Mouse (Mus musculus) kidney, postnatal 0 days (tissue): Measurements from ENCODE around the gene Epb41l1. TPM values are rescaled to one million over a fixed set of nuclear protein-coding genes. Genes with fewer than 3 reads are reported as not detected.

Experiments used
- ATAC-seq: fragments of 200-750 bp; cut with Nextera tagmentation; replicated peaks from 2 replicates; pipeline ENCODE4 v1.8.0; 2017; ENCODE audit warnings: low read depth, moderate number of reproducible peaks, moderate TSS enrichment, moderate library complexity; ENCODE audit not compliant: low FRiP score
- DNase-seq: peaks from one replicate; pipeline ENCODE4 v3.0.0-alpha.2; 2016; ENCODE audit warnings: low spot score
- H3K27ac ChIP-seq: fragments of 300-500 bp; sonication (generic); 2 replicates; pipeline ENCODE4 v1.5.1; 2014; ENCODE audit warnings: mild to moderate bottlenecking
- H3K27me3 ChIP-seq: fragments of 300-500 bp; sonication (generic); 2 replicates; pipeline ENCODE4 v1.6.1; 2014; ENCODE audit warnings: low read length, mixed read lengths; ENCODE audit not compliant: insufficient read depth
- H3K36me3 ChIP-seq: fragments of 300-500 bp; sonication (generic); 2 replicates; pipeline ENCODE4 v1.6.1; 2014; ENCODE audit warnings: low read length, mixed read lengths; ENCODE audit not compliant: insufficient read depth
- H3K4me1 ChIP-seq: fragments of 300-500 bp; sonication (generic); replicated peaks from 2 replicates; pipeline ENCODE4 v1.6.1; 2014; ENCODE audit warnings: antibody characterized with exemption, low read length, mixed read lengths; ENCODE audit not compliant: insufficient read depth
- H3K4me2 ChIP-seq: fragments of 300-500 bp; sonication (generic); 2 replicates; pipeline ENCODE4 v1.6.1; 2014; ENCODE audit warnings: mild to moderate bottlenecking, low read length, moderate library complexity, mixed read lengths
- H3K4me3 ChIP-seq: fragments of 300-500 bp; sonication (generic); replicated peaks from 2 replicates; pipeline ENCODE4 v1.5.1; 2014; ENCODE audit warnings: low read depth, low read length
- H3K9ac ChIP-seq: fragments of 300-500 bp; sonication (generic); 2 replicates; pipeline ENCODE4 v1.6.1; 2014; ENCODE audit warnings: low read depth, low read length
- H3K9me3 ChIP-seq: fragments of 300-500 bp; sonication (generic); replicated peaks from 2 replicates; pipeline ENCODE4 v1.6.1; 2016; ENCODE audit warnings: low read length, inconsistent platforms, mixed read lengths
- CTCF ChIP-seq: IDR thresholded peaks from 2 replicates; pipeline ENCODE4 v1.5.1; 2016; ENCODE audit warnings: antibody characterized with exemption, low read depth, mild to moderate bottlenecking, moderate library complexity
- whole genome bisulfite sequencing: fragments of 180-500 bp; shearing (Covaris S2); extraction: QIAGEN DNeasy Blood & Tissue Kit; methylation state at CpG from one replicate; pipeline ENCODE4 v1.1.7; 2014; 5-methylcytosine and 5-hydroxymethylcytosine counted together
- polyA plus RNA-seq: library from polyadenylated mRNA; unstranded; fragments of >200 nt; fragmentation: Nextera tagmentation; extraction: Ambion mirVana; gene quantifications from 2 replicates; pipeline ENCODE4 v1.2.1, GENCODE M21; 2015

Gene Epb41l1
- polyA plus RNA-seq, 1 experiment from 2014 or later, result 1.6 TPM

GRCm38 (mm10) chr2:156569261-156569660, 148.6 kb downstream of the Epb41l1 start:
- Histone ChIP-seq H3K9me3 (no peaks in the 10 kb centered on the region), H3K27me3 (no peaks in the 10 kb centered on the region), H3K4me2 (no peak overlapping the region), H3K4me1 (no peaks in the 10 kb centered on the region), H3K36me3 (peaks cover 18% of the 10 kb centered on the region), H3K27ac (no peak overlapping the region), H3K9ac (no peak overlapping the region), H3K4me3 (no peak overlapping the region)
- DNase-seq (no peak), ATAC-seq (no peak)
- TF ChIP-seq CTCF, result no peak
- 93% methylated on average over 3 of the region's 3 CpGs for WGBS

GRCm38 (mm10) chr2:156571521-156571920, 150.8 kb downstream of the Epb41l1 start:
- 56% methylated on average over 6 of the region's 6 CpGs for WGBS
- ATAC-seq (no peak), DNase-seq (no peak)
- H3K9me3 ChIP-seq, result no peaks in the 10 kb centered on the region
- no peak for TF ChIP-seq CTCF
- peaks cover 18% of the 10 kb centered on the region for H3K36me3 ChIP-seq
- H3K4me3 ChIP-seq, result no peak overlapping the region
- no peaks in the 10 kb centered on the region for H3K4me1 ChIP-seq
- no peak overlapping the region for H3K27ac ChIP-seq
- no peak overlapping the region for H3K4me2 ChIP-seq
- no peak overlapping the region for H3K9ac ChIP-seq
- H3K27me3 ChIP-seq, result no peaks in the 10 kb centered on the region

GRCm38 (mm10) chr2:156576850-156577587, 156.3 kb downstream of the Epb41l1 start:
- Histone ChIP-seq H3K9ac (no peak overlapping the region), H3K27ac (no peak overlapping the region), H3K4me1 (no peaks in the 10 kb centered on the region), H3K27me3 (no peaks in the 10 kb centered on the region), H3K4me3 (no peak overlapping the region), H3K36me3 (no peaks in the 10 kb centered on the region), H3K4me2 (no peak overlapping the region), H3K9me3 (no peaks in the 10 kb centered on the region)
- WGBS, result 71% methylated on average over 7 of the region's 7 CpGs
- ATAC-seq (no peak), DNase-seq (no peak)
- TF ChIP-seq CTCF, result no peak

GRCm38 (mm10) chr2:156580507-156580906, 159.8 kb downstream of the Epb41l1 start:
- Histone ChIP-seq H3K4me1 (no peaks in the 10 kb centered on the region), H3K27me3 (0 out of 2 replicates have a peak, but pooled peaks cover 3% of the 10 kb centered on the region), H3K9me3 (no peaks in the 10 kb centered on the region), H3K4me3 (no peak overlapping the region), H3K27ac (no peak overlapping the region), H3K9ac (no peak overlapping the region), H3K4me2 (no peak overlapping the region), H3K36me3 (no peaks in the 10 kb centered on the region)
- DNase-seq, result no peak
- ATAC-seq, result no peak
- whole genome bisulfite sequencing, result 66% methylated on average over 5 of the region's 5 CpGs
- TF ChIP-seq CTCF, result no peak

GRCm38 (mm10) chr2:156581244-156581643, 160.5 kb downstream of the Epb41l1 start:
- DNase-seq, result no peak
- no peaks in the 10 kb centered on the region for H3K9me3 ChIP-seq
- no peaks in the 10 kb centered on the region for H3K4me1 ChIP-seq
- H3K27me3 ChIP-seq, result 0 out of 2 replicates have a peak, but pooled peaks cover 3% of the 10 kb centered on the region
- H3K27ac ChIP-seq, result no peak overlapping the region
- no peak overlapping the region for H3K9ac ChIP-seq
- no peaks in the 10 kb centered on the region for H3K36me3 ChIP-seq
- no peak overlapping the region for H3K4me3 ChIP-seq
- WGBS, result 55% methylated on average over 10 of the region's 10 CpGs
- TF ChIP-seq CTCF, result no peak
- no peak for ATAC-seq
- H3K4me2 ChIP-seq, result no peak overlapping the region

GRCm38 (mm10) chr2:156582887-156583286, 162.2 kb downstream of the Epb41l1 start:
- WGBS, result 87% methylated on average over 10 of the region's 10 CpGs
- H3K9me3 ChIP-seq, result no peaks in the 10 kb centered on the region
- DNase-seq (no peak), ATAC-seq (no peak)
- no peak overlapping the region for H3K9ac ChIP-seq
- H3K27ac ChIP-seq, result no peak overlapping the region
- no peaks in the 10 kb centered on the region for H3K36me3 ChIP-seq
- no peaks in the 10 kb centered on the region for H3K4me1 ChIP-seq
- H3K4me2 ChIP-seq, result no peak overlapping the region
- H3K4me3 ChIP-seq, result no peak overlapping the region
- no peak for TF ChIP-seq CTCF
- H3K27me3 ChIP-seq, result 0 out of 2 replicates have a peak, but pooled peaks cover 3% of the 10 kb centered on the region
